Mouse (Mus musculus) liver, embryonic 16.5 days (tissue): ENCODE measurements at regions not wholly inside any gene's neighbourhood (a gene's known extent, or its start where the extent isn't known, plus 50 kb on each side); places are given as distances from the start of the nearest gene placed in this dataset.

Experiments used
- ATAC-seq: fragments of 200-750 bp; cut with Nextera tagmentation; 2 replicates; pipeline ENCODE4 v1.8.0; 2017; ENCODE audit warnings: low read depth, mild to moderate bottlenecking, moderate number of reproducible peaks, moderate library complexity
- H3K27ac ChIP-seq: fragments of 300-500 bp; sonication (generic); 2 replicates; pipeline ENCODE4 v1.5.1; 2014; ENCODE audit warnings: mild to moderate bottlenecking, low read length
- H3K27me3 ChIP-seq: fragments of 300-500 bp; sonication (generic); 2 replicates; pipeline ENCODE4 v1.6.1; 2014; ENCODE audit warnings: low read depth, low read length, mixed read lengths; ENCODE audit not compliant: control insufficient read depth, insufficient read depth
- H3K36me3 ChIP-seq: fragments of 300-500 bp; sonication (generic); 2 replicates; pipeline ENCODE4 v1.6.1; 2014; ENCODE audit warnings: mild to moderate bottlenecking; ENCODE audit not compliant: control insufficient read depth, insufficient read depth
- H3K4me1 ChIP-seq: fragments of 300-500 bp; sonication (generic); 2 replicates; pipeline ENCODE4 v1.6.1; 2014; ENCODE audit warnings: low read depth, low read length, mixed read lengths; ENCODE audit not compliant: control insufficient read depth
- H3K4me2 ChIP-seq: fragments of 300-500 bp; sonication (generic); 2 replicates; pipeline ENCODE4 v1.6.1; 2014; ENCODE audit warnings: low read depth, low read length, mixed read lengths
- H3K4me3 ChIP-seq: fragments of 300-500 bp; sonication (generic); 2 replicates; pipeline ENCODE4 v1.5.1; 2014; ENCODE audit warnings: low read depth, mild to moderate bottlenecking, low read length
- H3K9ac ChIP-seq: fragments of 300-500 bp; sonication (generic); 2 replicates; pipeline ENCODE4 v1.6.1; 2014; ENCODE audit warnings: low read depth, low read length
- H3K9me3 ChIP-seq: fragments of 300-500 bp; sonication (generic); replicated peaks from 2 replicates; pipeline ENCODE4 v1.6.1; 2016; ENCODE audit warnings: low read length; ENCODE audit not compliant: control insufficient read depth
- WGBS: fragments of 180-500 bp; shearing (Covaris S2); extraction: QIAGEN DNeasy Blood & Tissue Kit; methylation state at CpG from one replicate; pipeline ENCODE4 v1.1.7; 2014; ENCODE audit not compliant: insufficient replicate concordance; 5-methylcytosine and 5-hydroxymethylcytosine counted together

GRCm38 (mm10) chr13:84060906-84061305 lies 161.2 kb upstream of the Tmem161b start:
- ATAC-seq = no peak
- H3K27ac ChIP-seq = no peak overlapping the region
- WGBS = 56% methylated on average over 3 of the region's 3 CpGs
- H3K4me2 ChIP-seq = no peak overlapping the region
- H3K9me3 ChIP-seq = no peaks in the 10 kb centered on the region
- H3K36me3 ChIP-seq = no peaks in the 10 kb centered on the region
- H3K4me1 ChIP-seq = no peaks in the 10 kb centered on the region
- no peak overlapping the region for H3K4me3 ChIP-seq
- H3K9ac ChIP-seq = no peak overlapping the region
- H3K27me3 ChIP-seq = no peaks in the 10 kb centered on the region

DNA sequence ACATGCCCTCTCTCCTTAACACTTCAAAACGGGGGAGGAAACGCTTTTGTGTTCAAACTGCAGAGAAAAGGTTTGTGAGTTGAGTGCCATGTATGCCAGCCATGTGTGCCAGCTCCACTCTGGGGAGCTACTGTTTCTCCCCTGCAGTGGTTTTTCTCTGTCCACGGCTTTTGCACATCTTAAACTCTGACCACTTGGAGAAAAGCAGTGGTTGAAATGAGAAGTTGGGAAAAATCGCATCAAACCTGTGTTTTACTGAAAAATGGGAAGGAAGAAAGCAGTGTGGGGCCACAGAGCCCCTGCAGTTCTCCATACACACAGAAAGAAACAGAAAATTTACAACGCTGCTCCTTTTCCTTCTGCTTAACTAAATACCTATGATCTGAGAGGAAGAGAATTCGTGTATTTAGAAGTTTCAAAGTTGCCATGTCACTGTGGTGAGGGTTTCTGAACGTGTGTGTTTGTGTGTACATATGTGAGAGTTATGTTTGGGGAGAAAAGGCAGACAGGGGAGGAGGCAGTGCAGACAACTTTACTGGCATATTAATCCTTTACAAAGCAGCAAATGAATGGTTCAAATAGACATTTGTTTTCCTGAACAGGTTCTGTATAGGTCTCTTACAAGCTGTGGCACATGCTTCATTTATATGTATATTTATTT lies 160.1 kb upstream of the Tmem161b start:
- no peaks in the 10 kb centered on the region for H3K27me3 ChIP-seq
- 14% methylated on average over 7 of the region's 7 CpGs for WGBS
- H3K4me2 ChIP-seq = no peak overlapping the region
- H3K4me1 ChIP-seq = no peaks in the 10 kb centered on the region
- H3K27ac ChIP-seq = no peak overlapping the region
- no peaks in the 10 kb centered on the region for H3K36me3 ChIP-seq
- no peak overlapping the region for H3K9ac ChIP-seq
- ATAC-seq = no peak
- H3K4me3 ChIP-seq = no peak overlapping the region
- H3K9me3 ChIP-seq = no peaks in the 10 kb centered on the region

- H3K9ac ChIP-seq = no peak overlapping the region
- WGBS = 58% methylated on average over 2 of the region's 2 CpGs
- H3K4me1 ChIP-seq = no peaks in the 10 kb centered on the region
- no peaks in the 10 kb centered on the region for H3K9me3 ChIP-seq
- no peak overlapping the region for H3K4me3 ChIP-seq
- H3K27me3 ChIP-seq = no peaks in the 10 kb centered on the region
- H3K4me2 ChIP-seq = no peak overlapping the region
- ATAC-seq = no peak
- H3K27ac ChIP-seq = no peak overlapping the region
- H3K36me3 ChIP-seq = no peaks in the 10 kb centered on the region
These were observed 159.5 kb upstream of the Tmem161b start for GRCm38 (mm10) chr13:84062616-84063015.

GRCm38 (mm10) chr13:84063406-84063805 lies 158.7 kb upstream of the Tmem161b start:
- H3K27me3 ChIP-seq = no peaks in the 10 kb centered on the region
- H3K9ac ChIP-seq = no peak overlapping the region
- no peak overlapping the region for H3K27ac ChIP-seq
- H3K36me3 ChIP-seq = no peaks in the 10 kb centered on the region
- H3K9me3 ChIP-seq = no peaks in the 10 kb centered on the region
- no peak for ATAC-seq
- H3K4me2 ChIP-seq = no peak overlapping the region
- WGBS = 37% methylated on average over 2 of the region's 2 CpGs
- no peaks in the 10 kb centered on the region for H3K4me1 ChIP-seq
- no peak overlapping the region for H3K4me3 ChIP-seq

DNA sequence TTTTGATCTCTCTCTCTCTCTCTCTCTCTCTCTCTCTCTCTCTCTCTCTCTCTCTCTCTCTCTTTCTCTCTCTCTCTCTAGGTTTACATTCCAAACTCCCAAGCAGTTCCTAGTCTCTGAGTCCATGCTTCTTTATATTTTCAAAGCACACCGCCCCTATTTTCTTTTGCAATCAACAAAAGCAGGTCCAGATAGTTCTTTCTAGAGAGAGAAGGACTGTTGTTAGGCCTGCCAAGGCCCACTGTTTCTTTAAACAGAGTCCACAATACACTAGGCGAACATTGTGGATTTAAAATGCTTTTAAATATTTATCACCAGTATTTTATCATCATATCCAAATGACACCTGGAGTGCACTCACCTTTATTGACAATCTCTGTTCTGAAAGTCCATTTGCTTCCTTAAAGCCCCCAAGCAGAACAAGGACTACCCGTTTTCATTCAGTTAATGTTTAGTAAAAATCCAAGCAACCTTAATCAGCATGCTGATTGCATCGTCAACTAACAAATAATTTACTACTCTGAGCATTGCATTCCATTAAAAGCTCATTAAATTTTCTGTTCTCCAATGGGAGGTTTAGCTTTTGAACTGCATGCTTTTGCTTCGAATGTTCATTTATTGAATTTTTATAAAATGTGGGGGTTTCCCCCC lies 157.7 kb upstream of the Tmem161b start:
- H3K9me3 ChIP-seq = no peaks in the 10 kb centered on the region
- H3K9ac ChIP-seq = no peak overlapping the region
- no peaks in the 10 kb centered on the region for H3K36me3 ChIP-seq
- no peaks in the 10 kb centered on the region for H3K4me1 ChIP-seq
- H3K4me3 ChIP-seq = no peak overlapping the region
- H3K4me2 ChIP-seq = no peak overlapping the region
- no peak for ATAC-seq
- no peaks in the 10 kb centered on the region for H3K27me3 ChIP-seq
- H3K27ac ChIP-seq = no peak overlapping the region
- 49% methylated on average over 5 of the region's 5 CpGs for WGBS

DNA sequence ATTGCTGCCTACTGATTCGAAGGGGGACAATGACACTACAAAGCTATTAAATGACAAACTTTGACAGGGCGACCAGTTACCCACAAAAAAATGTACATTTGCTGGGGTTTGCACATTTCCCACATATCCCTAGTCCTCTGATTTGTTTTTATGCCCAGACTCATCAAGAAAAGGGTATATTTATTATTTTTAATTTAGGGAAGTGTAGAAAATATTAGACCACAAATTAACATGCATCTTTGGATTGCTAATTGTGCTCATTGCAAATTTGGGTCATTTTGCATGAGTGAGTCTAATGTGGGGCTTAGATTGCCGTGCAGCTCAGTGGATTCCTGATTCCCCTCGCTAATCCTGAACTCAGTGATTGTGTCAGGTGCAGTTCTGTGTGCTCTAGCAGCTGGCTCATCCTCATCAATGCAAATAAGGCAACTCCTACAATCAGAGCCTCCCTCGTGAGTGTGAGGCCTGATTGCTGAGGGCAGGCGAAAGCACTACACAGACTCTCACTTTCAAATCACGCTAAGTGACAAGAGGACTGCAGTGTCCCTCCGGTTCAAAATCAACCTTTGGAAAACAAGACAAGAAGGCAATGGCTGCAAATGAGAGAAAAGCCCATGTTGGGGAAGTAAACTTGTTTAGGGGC lies 156.7 kb upstream of the Tmem161b start:
- Histone ChIP-seq H3K9ac (no peak overlapping the region), H3K4me1 (no peaks in the 10 kb centered on the region), H3K9me3 (no peaks in the 10 kb centered on the region), H3K27ac (no peak overlapping the region), H3K36me3 (no peaks in the 10 kb centered on the region), H3K4me3 (no peak overlapping the region), H3K27me3 (no peaks in the 10 kb centered on the region), H3K4me2 (no peak overlapping the region)
- no peak for ATAC-seq
- WGBS = 43% methylated on average over 8 of the region's 8 CpGs

DNA sequence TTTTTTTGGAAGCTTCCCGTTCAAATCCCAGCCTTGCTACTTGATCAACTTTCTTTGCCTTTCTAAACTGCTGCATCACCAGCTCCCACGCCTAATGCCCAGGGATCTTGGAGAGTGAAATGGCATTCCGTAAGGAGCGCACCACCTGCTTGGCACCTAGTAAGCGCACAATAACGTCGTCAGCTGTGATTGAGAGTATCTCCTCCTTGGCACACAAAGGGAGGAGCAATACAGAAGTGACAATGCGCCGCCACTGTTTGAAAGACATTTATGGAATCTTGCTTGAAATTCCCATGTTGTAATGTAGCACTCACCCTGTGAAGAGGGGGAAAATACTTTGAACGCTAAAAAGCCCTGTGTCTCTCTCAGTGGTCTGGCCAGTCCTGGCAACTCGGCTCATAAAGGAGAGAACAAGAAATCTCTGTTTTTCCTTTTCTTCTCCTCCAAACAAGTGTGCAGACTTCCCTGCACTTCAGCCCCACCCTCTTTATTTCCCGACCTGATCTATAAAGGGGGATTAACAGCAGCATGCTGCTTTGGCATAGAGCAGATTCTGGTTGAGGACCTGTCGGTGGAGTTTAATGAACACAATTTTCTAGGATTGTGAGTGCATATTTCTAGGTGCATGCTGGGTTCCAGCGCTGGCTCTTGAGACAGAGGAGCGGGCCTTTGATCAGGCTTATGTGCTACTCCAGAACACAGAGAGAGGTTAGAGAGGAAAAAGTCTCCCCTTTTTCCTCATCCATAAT lies 155.7 kb upstream of the Tmem161b start:
- Histone ChIP-seq H3K9me3 (no peaks in the 10 kb centered on the region), H3K9ac (no peak overlapping the region), H3K27me3 (no peaks in the 10 kb centered on the region), H3K4me2 (no peak overlapping the region), H3K27ac (no peak overlapping the region), H3K36me3 (no peaks in the 10 kb centered on the region), H3K4me1 (no peaks in the 10 kb centered on the region), H3K4me3 (no peak overlapping the region)
- no peak for ATAC-seq
- WGBS = 55% methylated on average over 15 of the region's 15 CpGs

DNA sequence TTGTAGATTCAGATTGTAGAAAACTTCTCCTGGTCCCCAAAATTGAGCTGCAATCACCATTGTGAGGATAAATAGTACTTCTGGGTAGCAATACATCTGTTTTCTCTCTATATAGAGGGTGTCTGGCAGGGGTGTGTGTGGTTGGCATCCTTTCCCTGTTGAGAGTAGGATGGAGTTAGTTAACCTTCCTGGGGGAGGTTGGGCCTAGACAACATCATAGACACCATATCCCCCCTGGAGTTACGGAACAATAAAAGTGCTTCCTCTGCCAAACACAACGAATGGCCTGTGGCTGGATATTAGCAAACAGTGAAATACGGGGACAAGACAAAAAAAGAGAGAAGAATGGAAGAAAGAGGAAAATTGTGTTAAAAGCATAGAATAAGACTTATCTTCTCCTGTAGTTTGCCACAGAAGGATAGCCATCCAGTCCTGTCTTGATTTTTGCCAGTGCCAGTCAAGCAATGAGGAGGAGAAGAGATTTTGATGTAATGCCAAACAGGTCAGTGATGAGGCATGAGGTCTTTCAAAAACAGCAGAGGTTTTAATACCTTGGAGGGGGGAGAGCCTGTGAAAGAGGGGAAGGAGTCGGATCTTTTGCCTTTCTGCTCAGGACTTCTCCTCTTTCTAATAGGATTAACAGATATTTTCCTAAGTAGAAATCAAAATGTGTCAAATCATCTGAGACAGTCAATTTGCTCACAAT lies 155.0 kb upstream of the Tmem161b start:
- no peak overlapping the region for H3K27ac ChIP-seq
- no peaks in the 10 kb centered on the region for H3K36me3 ChIP-seq
- 48% methylated on average over 4 of the region's 4 CpGs for WGBS
- H3K4me1 ChIP-seq = no peaks in the 10 kb centered on the region
- no peaks in the 10 kb centered on the region for H3K9me3 ChIP-seq
- no peak overlapping the region for H3K4me3 ChIP-seq
- no peak overlapping the region for H3K4me2 ChIP-seq
- no peak for ATAC-seq
- no peaks in the 10 kb centered on the region for H3K27me3 ChIP-seq
- no peak overlapping the region for H3K9ac ChIP-seq
